Mouse (Mus musculus): ENCODE data around the gene Kcng1. TPM values are rescaled to one million over a fixed set of nuclear protein-coding genes. Genes with fewer than 3 reads are reported as not detected.

Gene Kcng1
- total RNA-seq, 1 experiment from 2014 or later: 0.06 TPM

- DNase-seq: no peak
Observed at GRCm38 (mm10) chr2:168260124-168260523, 21.4 kb downstream of the Kcng1 start.

DNA sequence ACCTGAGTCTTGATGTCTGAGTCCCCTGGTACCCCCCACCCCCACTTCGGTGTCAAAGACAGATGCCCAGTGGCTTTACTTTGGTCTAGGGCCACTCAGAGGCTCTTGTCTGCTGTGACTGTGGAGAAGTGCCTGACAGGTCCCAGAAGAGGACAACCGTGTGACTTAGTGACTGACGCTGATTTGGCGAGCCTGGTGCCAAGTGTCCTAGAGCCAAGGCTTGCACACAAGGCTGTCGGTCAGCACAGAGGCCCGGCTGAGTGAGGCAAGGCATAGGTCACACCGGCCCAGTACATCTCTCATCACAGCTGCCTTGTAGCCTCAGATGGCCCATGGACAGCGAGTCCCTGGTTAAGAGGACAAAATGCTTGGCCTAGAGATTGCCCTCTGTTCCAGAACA lies 22.5 kb downstream of the Kcng1 start:
- DNase-seq: no peak

- no peak for DNase-seq
Observed at GRCm38 (mm10) chr2:168257188-168257587, 24.3 kb downstream of the Kcng1 start.

DNA sequence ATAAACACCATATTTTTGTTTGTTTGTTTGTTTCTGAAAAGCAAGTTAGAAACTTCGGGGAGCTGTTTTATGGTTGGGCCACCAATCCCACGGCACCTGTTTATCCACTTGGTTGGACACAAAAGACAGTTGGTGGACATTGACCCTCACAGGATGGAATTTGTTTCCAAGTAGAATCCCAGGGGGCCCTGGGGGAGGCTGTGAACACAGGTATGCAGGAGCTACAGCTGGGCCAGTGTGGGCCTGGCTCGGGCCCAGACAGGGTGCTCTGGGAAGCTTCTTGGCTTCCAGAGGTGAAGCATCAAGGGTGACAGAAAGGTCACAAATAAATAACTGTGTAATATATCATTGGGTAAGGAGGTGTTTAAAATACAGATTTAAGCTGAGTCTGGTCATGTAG lies 25.0 kb downstream of the Kcng1 start:
- no peak for DNase-seq

GRCm38 (mm10) chr2:168253822-168254221 lies 27.7 kb downstream of the Kcng1 start:
- no peak for DNase-seq

DNA sequence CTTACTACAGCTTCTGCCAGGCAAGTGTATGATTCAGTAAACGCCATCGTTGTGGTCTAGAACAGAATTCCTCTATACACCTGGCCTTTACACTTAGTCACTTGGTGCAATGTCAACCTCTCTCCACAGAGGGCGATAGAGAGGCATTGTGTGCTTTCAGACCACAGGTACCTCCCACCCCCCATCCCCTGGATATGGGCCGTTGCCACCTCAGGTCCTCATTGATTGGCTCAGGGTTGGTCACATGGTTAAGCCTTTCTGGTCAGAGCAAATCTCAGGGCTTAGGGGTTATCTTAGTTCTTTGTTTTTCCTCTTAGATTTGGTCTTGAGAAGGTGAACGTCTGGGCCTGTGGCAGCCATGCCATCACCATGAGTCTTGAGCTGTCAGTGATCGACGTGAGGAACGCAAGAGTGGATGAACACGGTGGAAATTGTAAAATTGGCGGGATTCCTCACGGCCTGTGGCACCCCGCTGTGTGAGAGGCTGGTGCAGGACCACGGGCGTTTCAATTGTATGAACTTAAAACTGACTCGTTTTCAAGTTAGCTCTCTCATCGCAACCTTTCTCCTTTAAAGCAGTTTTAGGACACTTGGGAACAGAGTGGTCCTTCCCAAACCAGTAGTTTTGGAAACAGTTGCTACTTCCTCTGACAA lies 28.8 kb downstream of the Kcng1 start:
- DNase-seq: no peak

DNA sequence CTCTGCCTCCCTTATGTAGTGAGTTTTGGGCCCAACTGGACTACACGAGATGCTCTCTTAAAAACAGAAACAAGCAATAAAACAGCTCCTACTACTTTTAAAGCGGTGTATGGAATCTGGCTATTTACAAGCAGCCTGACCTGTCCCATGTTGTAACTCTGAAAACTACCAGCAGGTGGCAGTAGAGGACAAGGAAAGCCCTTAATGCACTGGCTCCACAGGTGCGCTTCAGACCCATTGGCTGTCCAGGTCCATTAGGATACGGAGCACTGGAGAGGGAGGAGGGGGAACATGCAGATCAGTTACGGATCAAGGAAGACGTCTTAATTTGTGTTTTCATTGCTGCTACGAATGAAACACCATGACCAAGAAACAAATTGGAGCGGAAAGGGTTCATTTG lies 31.3 kb downstream of the Kcng1 start:
- peak; percentile 72 for DNase-seq

- DNase-seq: no peak
Observed at GRCm38 (mm10) chr2:168248856-168249245, 32.7 kb downstream of the Kcng1 start.

DNA sequence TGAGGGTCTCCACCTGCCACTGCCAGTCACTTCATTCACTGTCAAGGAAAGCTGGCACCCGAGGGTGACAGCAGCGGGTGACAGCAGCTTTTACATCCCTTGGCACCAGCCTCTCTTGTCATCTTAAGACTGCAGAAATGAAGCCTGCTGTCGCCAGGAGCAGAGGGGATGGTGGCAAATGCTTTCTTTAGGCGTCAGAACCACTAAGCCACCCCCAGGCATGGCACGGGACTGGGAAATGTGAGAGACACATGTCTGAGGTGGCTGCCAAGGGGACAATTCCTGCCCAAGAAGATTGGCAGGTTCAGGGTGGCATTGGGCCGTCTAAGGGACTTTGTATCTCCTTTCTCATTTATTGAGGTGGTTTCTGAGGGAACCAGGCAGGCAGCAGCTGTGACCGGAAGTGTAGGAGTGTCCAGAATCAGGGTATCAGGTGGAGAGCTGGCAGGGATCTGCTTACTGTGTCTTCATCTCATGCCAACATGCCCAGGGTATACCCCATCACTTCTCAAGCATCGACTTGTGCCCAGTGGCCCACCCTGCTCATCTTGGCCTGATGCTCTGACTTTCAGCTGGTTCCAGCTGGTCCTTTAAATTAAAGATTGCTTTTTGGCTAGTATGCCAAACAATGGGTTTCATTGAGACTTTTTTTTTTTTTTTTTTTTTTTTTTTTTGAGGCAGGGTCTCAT lies 33.2 kb downstream of the Kcng1 start:
- no peak for DNase-seq

DNA sequence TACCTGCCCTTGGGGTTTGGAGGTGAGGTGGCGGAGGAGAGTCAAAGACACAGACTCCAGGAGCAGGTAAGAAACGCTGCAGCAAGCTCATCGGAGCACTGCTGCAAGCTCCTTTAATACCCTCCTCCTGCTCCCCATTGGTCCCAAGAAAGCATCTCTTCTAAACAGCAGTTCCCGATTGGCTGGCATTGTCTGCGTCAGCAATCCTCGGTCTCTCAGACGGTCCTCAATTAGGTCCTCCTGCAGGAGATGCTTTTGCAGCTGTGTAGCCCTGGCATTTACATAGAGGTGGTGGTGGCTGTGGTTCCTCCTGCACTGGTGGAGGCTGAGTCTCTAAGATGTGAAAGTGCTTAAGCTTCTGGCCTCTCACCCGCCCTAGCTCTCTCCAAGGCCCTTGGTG lies 36.0 kb downstream of the Kcng1 start:
- DNase-seq: no peak

- no peak for DNase-seq
Observed at GRCm38 (mm10) chr2:168243278-168243677, 38.3 kb downstream of the Kcng1 start.

GRCm38 (mm10) chr2:168242841-168243240 lies 38.7 kb downstream of the Kcng1 start:
- DNase-seq: no peak

DNA sequence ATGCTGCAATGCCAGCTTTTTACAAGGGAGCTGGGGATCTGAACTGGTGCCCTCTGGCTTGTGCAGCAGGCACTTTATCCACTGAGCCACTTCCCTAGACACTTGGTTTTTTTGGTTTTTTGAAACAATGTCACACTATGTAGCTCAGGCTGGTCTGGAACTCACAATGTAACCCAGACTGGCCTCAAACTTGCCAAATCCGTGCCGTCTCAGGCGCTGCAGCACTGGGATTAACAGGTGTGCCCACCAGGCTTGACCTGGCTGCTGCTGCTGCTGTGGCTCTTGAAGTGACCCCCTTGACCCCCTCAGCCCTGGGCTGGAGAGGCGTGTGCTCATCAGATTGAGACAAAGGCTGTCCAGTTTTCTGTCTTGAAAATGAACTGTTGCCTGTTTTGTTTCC lies 43.2 kb downstream of the Kcng1 start:
- no peak for DNase-seq

DNA sequence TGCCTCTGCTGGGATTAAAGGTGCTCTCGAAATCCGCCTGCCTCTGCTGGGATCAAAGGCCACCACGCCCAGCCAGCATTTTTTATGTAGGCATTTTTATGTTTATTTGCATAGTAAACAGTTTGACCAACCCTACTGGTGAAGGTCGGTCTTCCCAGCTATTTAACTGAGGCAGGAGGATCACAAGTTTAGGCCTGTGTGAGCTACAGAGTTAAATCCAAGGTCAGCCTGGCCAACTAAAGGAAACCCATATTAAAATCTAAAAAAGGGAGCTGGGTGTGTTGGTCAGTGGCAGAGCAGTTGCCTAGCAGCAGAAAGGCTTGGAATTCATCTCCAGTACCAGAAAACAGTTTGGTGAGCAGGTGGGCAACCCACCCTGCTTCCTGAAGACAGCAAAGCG lies 48.2 kb downstream of the Kcng1 start:
- DNase-seq: no peak

GRCm38 (mm10) chr2:168231471-168231829 lies 50.1 kb downstream of the Kcng1 start:
- no peak for DNase-seq

DNA sequence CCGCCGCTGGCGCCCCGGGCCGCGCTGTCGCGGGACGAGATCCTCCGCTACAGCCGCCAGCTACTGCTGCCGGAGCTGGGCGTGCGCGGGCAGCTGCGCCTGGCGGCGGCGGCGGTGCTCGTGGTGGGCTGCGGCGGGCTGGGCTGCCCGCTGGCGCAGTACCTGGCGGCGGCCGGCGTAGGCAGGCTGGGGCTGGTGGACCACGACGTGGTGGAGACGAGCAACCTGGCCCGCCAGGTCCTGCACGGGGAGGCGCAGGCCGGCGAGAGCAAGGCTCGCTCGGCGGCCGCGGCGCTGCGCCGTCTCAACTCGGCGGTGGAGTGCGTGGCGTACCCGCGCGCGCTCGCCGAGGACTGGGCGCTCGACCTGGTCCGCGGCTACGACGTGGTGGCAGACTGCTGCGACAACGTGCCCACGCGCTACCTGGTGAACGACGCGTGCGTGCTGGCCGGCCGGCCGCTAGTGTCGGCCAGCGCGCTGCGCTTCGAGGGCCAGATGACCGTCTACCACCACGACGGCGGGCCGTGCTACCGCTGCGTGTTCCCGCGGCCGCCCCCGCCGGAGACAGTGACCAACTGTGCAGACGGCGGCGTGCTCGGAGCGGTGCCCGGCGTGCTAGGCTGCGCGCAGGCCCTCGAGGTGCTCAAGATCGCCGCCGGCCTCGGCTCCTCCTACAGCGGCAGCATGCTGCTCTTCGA lies 50.6 kb downstream of the Kcng1 start:
- DNase-seq: peak; percentile 20

- peak; percentile 81 for DNase-seq
Observed at GRCm38 (mm10) chr2:168230026-168230728, 51.4 kb downstream of the Kcng1 start, which contains the start of the genes Gm20716, Dpm1 and Mocs3. Gm20716 (minus strand) TSS chr2:168230364. Dpm1 (minus strand) TSS chr2:168230591. Mocs3 (plus strand) TSS chr2:168230622.

- DNase-seq: peak; percentile 57
Observed at GRCm38 (mm10) chr2:168229116-168230025, 52.2 kb downstream of the Kcng1 start.

DNA sequence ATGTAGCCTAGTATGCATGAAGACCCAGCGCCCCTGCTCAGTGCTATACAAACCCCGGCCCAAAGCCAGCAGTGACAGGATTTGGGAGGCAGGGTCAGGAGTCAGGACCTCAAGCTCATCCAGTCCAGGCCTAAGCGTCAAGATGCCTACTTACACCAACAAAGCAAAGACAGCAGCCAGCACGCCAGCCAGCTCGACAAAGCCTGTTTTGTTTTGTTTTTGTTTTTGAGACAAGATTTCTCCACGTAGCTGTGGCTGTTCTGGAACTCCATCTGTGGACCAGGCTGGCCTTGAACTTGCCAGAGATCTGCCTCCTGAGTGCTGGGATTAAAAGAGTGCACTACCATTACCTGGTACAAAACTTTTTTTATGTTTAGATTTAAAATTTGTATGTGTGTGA lies 58.2 kb downstream of the Kcng1 start:
- DNase-seq: no peak

DNA sequence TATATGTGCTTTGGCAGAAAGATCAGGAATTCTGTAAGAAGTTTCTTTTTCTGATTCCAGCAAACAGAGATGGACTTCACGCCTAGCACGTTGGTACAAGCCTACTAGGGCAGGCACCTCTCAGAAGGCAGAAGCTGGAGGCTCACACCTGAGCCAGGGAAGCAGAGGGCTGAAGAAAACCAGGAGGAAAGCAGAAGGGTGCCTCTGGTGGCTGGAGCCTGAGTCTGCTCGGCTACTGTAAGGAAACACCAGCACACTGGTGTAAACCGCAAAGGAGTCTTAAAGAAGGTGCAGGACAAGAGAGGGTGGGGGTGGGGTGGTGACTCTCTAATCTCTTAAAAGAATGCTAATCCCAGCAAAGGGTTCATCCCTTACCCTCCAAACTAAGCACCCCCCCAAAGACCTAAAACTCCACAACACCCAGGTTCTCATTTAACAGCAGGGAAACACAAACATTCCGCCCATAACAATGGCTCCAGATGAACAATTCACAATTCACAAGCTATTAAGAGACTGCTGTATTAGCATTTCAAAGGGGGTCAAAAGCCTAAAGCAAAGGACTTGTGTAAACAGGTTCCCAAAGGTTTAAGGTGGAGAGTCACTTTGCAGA lies 67.6 kb downstream of the Kcng1 start:
- DNase-seq: no peak
